Mouse (Mus musculus) E14TG2a.4 (cell line): ENCODE results near the gene Gclc.

Source experiments
- CTCF ChIP-seq: conservative IDR thresholded peaks from 2 replicates; pipeline ENCODE4 v1.5.1; 2014; ENCODE audit warnings: low read length
- NANOG ChIP-seq: IDR thresholded peaks from 2 replicates; pipeline ENCODE4 v1.6.1; 2014; ENCODE audit warnings: borderline replicate concordance, low read length, mixed read lengths

DNA sequence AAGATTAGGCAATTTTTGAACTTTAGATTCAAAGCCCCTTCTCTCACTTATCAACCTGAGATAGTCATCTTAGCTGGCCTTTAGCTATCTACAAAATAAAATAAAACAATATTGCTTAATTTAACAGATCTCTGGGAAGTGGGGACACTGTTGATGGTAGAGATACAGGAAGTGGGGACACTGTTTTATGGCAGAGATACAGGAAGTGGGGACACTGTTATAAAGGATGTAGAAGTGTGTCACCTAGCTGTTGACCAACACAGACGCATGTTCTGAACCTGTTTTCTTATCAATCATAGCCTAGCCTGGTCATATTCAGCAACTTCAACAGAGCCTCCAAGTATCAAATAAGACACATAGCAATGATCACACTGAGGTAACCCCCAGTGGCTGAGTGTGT lies 38.3 kb upstream of the Gclc start:
- no peak for TF ChIP-seq CTCF
- TF ChIP-seq NANOG = no peak
